Mouse (Mus musculus): ENCODE results near the gene 2310034G01Rik. TPM values are rescaled to one million over a fixed set of nuclear protein-coding genes. Genes with fewer than 3 reads are reported as not detected.

The 2310034G01Rik gene
- 1 to 10 TPM; 1.1 to 1.2 TPM for total RNA-seq (2021)

DNA sequence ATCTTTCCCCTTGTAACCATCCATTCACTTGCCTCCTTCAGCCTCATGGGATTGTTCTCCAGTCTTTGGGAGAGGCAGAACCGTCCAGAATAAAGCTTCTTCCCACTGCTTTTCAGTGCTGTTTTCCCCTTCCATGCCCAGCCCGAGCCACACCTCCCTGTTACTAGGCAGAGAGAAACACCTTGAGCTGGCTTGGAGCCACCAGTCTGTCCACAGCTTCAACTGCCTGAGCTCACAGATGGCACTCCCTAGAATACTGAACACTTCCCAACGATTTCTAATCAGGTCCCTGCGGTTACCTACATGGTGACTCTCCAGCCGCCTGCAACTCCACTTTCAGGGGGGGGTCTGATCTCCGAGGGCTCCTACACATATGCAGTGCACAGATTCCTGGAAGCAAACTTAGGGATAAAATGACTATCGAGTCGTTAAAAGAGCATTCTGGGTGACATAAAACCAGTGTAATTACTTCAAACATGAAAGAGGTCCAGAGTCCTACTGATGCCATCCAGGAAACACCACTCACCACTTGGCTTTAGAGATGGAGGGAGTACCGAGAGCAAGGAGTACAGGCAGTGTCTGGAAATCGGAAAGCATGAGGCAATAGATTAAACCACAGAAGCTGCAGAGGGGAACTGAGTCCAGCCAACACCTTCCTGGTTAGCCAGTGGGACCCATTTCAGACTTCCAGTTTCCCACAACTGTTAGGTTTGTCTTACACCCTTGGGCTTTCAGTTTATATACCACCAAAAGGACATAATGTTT is at the start of gene 2310034G01Rik:
Gene 2310034G01Rik, minus strand, starts transcription at position 135 of the 765 bp plus-strand sequence.
- DNase-seq, result no peak

DNA sequence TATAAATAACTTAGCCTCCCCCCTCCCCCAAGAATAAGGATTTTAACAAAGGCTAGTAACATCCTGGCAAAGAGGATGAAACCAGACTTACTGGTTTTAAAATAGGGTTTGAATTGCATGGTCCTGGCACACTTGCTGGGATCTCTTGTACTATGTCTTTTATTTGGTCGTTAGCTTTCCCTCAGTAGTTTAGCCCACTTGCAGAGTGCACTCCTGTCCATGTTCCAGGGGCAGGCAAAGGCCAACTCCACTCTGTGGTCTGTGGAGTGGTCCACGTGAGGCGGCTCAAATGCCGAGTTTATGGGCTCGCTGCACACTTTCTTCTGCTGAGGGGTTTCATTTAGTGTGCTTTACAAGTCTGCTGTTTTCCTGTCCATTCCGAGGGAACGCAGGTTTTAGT is 49.8 kb upstream of the 2310034G01Rik start:
- DNase-seq, result no peak

DNA sequence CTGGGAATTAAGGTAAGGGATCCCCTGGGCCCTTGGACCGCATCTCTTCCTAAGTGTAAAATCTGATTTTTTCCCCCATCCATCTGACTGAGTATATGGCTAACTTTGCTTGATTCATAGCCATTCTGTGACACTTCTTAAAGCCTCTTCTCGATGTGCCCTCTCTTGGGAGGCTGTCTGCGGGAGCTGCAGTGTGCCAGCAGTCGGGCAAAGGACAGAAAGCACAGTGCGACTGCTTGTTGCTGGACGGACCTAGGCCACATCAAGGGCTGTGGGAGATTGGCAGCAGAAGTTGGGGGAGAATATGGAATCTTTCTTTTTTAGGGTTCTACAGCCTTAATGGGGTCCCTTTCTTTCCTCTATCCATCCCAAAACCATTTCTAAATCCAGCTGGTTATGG is 49.3 kb upstream of the 2310034G01Rik start:
- no peak for DNase-seq

DNA sequence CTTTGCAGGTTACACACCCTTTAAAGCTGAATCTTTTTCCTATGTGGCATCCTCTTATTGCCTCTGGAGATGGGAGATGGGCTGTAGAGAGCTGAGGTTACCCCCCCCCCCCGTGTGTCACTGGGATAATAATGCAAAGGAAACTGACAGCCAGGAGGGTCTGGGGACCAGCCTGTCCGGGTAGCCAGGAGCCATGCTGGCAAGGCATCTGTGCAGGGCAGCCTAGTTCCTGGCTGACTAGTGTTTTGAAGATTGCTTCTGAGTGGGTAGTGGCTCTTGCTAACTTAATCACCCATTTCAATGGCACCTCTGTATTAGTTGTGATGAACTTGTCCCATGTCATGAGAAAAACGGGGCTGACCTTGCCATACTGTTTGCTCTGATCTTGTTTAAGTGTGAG is 48.3 kb upstream of the 2310034G01Rik start:
- no peak for DNase-seq

DNA sequence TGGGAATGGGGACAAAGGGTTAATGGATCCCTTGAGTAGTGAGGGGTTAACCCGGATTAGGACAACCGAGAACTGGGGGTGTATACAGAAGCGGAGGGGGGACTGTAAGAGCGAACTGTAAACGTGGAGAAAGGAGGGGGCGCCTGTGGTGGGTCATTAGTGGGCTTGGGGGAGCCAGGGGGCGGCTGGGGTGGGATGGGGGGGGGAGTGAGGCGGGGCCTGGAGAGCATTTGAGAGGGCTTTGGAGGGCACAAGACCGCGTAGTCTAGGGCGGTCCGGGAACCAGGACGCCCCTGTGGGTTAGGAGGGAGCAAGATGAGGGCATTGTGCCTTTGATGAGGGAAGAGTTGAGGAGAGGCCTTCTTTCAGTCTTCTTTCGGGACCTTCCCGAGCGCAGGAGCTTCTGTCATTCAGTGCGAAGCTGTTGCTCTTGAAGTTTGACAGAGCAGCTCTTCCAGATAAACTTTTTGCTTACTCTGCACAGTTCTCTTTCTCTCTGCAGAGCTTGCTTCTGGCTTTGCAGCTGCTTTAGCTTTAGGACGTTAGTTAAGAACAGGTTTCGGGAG is 47.4 kb upstream of the 2310034G01Rik start:
- no peak for DNase-seq

DNA sequence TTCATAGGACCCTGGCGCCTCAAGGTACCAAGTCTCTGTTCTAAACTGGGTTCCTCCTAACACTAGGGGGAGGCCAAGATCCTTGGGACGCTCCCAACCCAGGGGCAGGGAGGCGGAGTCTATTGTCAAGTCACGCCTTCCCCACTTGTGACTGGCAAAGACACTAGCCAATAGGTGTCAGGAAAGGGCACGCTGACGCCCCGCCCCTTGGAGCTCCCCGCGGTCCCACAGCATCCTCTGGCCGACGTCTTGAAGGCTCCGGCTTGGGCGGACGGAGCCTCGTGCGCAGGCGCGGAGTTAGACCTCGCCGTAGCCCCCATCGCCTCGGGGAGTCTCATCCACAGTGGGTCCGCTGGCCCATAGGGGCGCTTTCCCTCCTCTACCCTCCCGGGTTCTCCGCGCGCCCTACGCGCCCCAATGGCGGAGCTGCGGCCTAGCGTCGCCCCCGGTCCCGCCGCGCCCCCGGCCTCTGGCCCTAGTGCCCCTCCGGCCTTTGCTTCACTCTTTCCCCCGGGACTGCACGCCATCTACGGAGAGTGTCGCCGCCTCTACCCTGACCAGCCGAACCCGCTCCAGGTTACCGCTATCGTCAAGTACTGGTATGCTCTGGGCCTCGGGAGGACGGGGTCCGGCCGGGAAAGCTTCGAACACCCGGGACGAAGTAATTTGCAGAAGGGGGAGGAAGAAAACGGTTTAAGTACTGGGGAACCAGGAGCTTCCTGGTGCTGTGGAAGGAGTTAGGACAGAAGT is 46.8 kb upstream of the 2310034G01Rik start, which contains the start of gene Sufu:
Gene Sufu, plus strand, starts transcription at position 211 of the 750 bp plus-strand sequence.
- DNase-seq, result peak; percentile 98

DNA sequence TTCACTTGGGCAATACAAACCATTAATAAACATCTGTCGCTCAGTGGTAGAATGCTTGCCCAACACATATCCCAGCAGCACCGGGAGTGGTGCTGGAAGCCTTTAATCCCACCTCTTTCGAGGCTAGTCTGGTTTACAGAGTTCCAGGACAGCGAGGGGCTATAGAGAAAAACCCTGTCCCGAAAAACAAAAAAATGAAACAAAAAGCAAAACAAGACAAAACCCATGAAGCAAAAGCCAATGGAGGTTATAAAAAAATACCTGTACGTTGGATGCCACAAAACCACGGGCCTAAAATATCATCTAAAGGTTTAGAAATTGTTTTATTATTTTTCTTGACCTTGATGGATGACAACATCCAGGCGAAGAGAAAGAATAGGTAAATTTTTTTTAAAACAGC is 46.0 kb upstream of the 2310034G01Rik start:
- no peak for DNase-seq

DNA sequence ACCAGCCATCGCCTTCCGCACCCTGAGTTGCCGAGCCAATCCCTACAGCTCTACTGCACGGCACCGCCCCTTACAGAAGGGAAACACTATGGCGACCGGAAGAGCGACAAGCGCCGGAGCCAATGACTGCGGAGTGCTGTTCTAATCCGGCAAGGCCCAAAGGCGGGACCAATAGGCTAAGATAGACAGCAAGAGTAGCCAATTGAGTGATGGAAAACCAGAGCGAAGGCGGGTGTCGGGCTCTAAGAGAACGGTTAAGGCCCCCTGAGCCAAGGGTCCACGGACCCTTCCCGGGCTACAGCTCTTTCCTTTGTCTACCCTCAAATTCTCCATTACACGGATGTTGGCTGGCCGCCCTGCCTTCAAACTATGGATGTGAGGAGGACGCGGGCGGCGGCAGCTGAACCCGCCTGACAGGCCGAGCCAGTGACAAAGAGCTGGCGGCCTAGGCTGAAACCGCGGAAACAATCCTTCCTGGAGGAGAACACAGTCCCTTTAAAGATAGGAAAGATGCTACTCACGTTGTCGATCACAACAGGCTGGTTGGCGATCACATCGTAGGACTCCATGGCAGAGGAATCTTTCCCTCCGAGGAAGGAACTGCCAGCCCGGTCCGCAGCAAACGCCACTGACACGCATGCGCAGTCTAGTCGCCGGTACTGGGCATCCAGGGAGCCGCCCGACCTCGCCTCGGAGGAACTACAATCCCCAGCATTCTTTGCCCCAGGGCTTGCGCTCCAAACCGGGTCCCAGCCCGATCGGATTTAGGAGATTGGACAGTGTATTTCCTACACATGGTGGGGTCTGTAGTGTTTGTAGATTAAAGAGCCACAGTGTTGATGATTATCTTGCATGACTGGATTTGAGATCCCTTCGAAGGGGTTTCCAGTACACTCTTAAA is 45.3 kb upstream of the 2310034G01Rik start, which contains the start of gene Actr1a:
Gene Actr1a, minus strand, starts transcription at position 640 of the 901 bp plus-strand sequence.
- peak; percentile 96 to 98 for DNase-seq

DNA sequence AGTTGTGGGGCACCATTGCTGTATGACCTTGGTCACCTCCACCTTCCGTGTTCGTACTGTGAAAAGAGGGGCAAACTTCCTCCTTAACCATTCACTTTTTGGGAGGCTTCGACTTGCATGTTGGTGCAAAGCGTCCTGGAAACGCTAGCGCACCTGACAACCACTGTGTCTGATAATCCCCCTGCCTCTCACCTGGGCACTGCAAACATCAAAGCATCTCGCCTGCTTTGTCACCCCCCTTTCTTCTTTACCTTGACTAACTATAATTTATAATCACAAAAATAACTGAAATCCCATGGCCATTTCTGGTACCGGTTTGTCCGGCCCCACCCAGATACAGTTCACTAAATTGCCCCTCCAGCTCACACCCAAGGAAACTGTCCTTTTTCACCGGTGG is 44.6 kb upstream of the 2310034G01Rik start:
- no peak for DNase-seq

DNA sequence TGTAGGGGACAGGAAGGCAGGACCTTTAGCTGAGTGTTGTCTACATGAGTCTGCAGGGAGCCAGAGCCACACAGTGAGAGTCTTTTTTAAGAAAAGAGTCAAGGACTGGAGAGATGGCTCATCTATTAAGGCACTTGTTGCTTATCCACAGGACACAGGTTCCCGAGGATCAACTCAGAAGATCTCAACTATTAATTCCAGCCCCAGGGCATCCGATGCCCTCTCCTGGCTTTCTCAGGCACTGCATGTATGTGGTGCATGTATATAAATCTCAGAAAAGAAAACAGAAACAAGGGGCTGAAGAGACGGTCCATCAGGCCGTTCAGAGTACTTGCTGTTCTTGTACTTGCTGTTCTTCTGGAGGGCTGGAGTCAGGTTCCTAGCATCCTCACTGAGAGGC is 41.9 kb upstream of the 2310034G01Rik start:
- DNase-seq, result no peak

DNA sequence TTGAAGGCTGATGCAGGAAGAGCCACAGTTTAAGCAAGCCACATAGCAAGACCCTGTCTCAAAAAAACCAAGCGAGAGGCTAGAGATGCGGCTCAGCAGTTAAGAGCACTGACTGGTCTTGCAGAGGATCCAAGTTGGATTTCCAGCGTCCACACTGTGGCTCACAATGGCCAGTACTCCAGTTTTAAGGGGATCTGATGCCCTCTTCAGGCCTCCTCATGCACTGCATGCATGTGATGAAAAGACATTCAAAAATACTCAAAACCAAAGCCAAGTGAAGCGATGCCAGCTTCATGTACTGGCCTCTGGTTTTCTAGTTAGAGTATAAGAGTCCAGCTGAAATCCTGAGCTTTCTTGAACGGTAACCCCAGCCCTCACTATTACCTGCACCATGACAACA is 39.8 kb upstream of the 2310034G01Rik start:
- no peak for DNase-seq

DNA sequence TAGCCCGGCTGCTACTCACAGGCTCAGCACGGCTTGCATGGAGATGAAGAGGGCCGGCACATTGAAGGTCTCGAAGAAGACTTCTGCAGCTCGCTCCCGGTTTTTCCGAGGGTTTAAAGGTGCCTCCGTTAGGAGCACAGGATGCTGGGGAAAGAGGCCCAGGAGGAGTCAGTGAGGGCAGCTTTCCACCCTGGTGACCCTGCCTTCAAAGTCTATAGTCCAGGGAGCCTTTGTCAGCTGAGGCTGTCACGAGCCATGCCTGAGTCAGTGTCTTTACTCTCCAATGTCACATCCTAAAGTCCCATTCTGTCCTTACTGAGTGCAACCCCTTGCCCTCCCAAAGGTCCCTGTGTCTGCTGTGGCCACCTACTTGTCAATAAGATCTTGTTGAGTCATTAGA is 32.2 kb upstream of the 2310034G01Rik start:
- DNase-seq, result no peak

DNA sequence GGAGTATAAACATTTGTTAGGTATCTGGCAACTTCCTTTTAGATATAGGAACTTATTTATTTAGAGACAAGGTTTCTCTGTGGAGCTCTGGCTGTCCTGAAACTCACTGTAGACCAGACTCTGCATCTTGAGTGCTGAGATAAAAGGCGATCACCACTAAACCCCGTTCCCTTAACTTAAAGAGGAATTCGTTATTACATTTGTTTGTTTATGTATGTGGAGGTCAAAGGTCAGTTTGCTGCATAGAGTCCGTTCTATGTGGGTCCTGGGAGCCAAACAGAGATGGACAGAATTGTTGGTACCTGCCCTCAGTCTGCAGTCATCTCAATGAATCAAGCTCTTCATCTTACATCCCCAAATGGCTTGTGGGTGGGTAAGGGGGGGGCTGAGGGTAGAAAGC is 25.8 kb upstream of the 2310034G01Rik start:
- DNase-seq, result no peak

DNA sequence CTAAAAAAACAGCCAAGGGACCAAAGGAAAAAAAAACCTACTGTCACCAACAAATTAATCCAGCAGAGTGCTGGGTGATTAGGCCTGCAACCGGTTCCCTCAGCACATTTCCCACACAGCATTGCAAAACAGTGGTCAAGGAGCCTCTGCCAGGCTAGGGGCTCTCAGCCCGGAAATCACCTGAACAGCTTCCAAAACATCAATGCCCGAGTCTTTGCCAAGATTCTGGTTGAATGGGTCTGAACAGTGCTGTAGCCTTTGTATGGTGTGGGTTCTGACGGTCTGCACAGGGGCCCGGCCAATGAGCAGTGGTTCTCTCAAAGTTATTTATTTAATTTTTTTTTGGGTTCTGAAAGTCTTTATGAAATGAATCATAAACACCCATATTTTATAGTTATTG is 25.4 kb upstream of the 2310034G01Rik start:
- peak; percentile 46 to 56 for DNase-seq

DNA sequence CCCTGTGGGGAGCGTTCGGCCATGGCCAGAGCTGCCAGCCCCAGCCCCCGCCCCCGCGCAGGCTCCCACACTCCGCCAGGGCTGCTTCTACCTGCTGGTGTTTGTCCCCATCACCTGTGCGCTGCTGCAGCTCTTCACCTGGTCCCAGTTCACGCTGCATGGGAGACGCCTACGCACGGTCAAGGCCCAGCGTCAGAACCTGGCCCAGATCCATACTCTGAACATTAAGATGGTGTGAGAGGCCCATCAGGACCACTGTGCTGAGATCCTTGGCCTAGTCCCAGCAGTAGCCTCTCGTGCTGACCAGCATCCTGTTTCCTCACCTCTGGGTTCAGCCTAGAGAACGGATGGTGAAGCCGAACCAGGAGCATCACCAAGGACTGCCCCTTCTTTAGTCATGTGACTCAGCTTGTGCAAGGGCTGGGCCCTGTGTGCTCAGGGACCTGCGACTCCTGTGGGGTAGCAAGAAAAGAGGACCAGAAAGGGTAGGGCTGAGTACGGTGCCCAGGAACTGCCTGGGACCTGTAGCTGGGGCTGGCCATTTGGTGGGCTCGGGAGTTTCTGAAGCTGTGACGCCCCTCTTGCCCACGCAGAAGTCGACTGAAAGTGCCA is 24.5 kb upstream of the 2310034G01Rik start:
- DNase-seq, result no peak

DNA sequence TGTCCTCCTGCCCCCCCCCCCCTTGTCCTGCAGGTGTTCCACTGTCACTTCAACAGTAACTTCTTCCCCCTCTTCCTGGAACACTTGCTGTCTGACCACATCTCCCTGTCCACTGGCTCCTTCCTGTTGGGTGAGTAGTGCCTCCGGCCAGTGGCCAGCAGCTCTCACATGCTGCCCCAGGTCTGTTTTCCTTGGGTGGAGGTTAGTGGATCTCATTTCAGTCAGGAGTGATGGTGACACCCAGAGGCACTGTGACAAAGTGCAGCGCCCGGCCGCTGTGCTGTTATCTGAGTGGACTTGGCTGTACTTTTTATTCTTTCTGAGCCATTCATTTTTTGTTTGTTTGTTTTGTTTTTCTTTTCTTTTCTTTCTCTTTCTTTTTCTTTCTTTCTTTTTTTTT is 19.1 kb upstream of the 2310034G01Rik start:
- peak in 1 of 2 experiments; percentile 50 for DNase-seq

DNA sequence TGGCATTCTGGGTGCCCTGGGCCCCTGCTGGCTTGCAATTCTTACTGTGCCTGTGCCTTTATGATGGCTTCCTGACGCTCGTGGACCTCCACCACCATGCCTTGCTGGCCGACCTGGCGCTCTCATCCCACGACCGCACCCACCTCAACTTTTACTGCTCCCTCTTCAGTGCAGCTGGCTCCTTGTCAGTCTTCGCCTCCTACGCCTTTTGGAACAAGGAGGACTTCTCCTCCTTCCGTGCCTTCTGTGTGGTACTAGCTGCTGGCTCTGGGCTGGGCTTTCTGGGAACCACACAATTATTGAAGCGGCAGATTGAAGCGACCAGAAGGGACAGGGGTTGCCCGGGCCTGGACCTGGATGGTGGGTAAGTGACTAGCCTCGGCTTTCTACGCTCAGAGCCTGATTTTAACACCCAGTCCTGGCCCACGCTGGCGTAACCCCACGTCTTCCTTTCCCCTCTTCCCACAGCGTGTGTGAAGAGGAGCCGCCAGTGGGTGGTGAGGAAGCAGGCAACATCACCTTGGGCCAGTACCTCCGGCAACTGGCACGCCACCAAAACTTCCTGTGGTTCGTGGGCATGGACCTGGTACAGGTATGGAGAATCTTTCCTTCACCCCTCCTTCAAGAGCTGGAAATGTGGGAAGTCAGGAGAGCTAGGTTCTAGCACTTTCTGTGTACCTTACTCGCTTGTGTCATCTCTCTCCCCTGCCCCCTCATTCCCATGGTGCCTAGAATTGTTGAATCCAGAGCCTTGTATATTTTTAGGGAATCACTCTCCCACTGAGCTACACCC is 17.9 kb upstream of the 2310034G01Rik start:
- DNase-seq, result peak in 1 of 2 experiments; percentile 23

DNA sequence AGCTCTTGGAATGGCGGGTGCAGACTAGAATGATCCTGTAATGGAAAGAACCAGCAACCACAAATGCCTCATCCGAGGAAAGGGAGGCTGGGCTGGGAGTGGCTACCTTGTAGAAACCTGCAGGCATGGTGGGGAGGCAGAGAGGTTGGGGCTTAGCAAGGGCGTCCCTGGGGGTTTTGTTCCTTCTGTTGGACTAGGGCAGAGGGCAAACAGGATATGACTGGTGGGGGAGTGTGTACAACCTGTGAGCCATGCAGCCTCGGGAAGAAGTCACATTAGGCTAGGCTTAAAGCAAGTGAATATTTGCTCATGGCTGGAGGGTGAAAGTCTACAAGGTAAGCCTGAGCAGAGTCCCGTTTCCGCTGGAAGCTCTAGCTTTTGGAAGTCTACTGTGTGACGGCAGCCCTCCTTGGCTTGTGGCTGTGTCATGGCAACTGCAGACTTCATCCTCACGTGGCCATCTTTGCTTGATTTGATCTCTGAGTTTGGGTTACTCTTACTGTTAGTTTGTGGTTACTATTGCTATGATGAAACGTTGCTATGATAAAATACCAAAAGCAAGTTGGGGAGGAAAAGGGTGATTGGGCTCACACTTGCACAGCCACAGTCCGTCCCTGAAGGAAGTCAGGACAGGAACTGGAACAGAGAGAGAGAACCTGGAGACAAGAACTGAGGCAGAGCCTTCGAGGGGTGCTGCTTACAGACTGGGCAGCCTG is 13.3 kb upstream of the 2310034G01Rik start:
- no peak for DNase-seq

DNA sequence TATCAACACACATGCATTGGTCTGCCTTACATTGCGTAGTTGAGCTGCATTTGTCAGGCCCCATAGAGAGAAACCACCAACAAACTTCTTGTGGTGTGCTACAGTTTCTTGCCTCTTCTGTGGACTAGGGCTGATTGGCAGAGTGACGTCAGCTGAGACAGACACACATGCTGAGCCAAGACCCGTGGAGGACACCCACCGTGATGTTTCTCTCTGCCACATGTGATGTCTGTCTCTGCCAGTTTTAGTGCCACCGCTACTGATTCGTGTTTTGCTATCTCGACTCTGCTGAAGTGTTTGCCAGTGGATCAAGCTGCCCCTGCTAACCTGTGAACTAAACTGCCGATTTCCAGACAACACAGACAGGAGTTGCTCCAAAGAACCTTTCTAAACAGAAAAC is 12.0 kb upstream of the 2310034G01Rik start:
- no peak for DNase-seq

DNA sequence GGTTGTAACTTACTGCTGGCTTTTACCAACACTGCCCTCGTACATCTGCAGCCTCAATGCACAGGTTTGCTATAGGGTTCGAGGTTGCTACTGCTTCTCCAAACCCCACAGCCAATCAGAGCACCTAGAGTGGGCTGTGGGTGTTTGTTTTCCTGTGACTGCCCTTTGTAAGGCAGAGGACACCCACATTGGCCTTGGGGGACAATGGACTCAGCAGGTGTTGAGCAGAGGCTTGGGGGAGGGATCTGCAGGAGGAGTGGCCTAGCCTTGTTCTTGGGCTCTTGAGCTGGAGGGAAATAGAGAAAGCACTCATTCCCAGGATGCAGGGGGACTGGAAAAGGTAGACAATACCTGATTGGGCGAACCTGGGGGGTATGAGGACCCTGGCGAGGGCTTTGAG is 8.3 kb upstream of the 2310034G01Rik start:
- no peak for DNase-seq
